Mouse (Mus musculus) heart, embryonic 10.5 days (tissue): Measurements from ENCODE around the gene Ino80d. TPM values are rescaled to one million over a fixed set of nuclear protein-coding genes. Genes with fewer than 3 reads are reported as not detected.

Experiments used
- DNase-seq: peaks from one replicate; pipeline ENCODE4 v3.0.0-alpha.2; 2017; ENCODE audit warnings: low spot score
- H3K27ac ChIP-seq: fragments of 300-500 bp; sonication (generic); 2 replicates; pipeline ENCODE4 v1.5.1; 2016; ENCODE audit warnings: mild to moderate bottlenecking
- H3K27me3 ChIP-seq: fragments of 300-500 bp; sonication (generic); 2 replicates; pipeline ENCODE4 v1.6.1; 2016; ENCODE audit warnings: mild to moderate bottlenecking; ENCODE audit not compliant: poor library complexity, insufficient read depth, severe bottlenecking
- H3K36me3 ChIP-seq: fragments of 300-500 bp; sonication (generic); 2 replicates; pipeline ENCODE4 v1.6.1; 2016; ENCODE audit warnings: mild to moderate bottlenecking, moderate library complexity
- H3K4me1 ChIP-seq: fragments of 300-500 bp; sonication (generic); 2 replicates; pipeline ENCODE4 v1.6.1; 2016; ENCODE audit warnings: mild to moderate bottlenecking
- H3K4me3 ChIP-seq: fragments of 300-500 bp; sonication (generic); 2 replicates; pipeline ENCODE4 v1.5.1; 2016; ENCODE audit warnings: mild to moderate bottlenecking, moderate library complexity
- H3K9me3 ChIP-seq: fragments of 300-500 bp; sonication (generic); 2 replicates; pipeline ENCODE4 v1.6.1; 2016; ENCODE audit warnings: mild to moderate bottlenecking, moderate library complexity
- WGBS: fragments of 180-500 bp; shearing (Covaris S2); methylation state at CpG from one replicate; pipeline ENCODE4 v1.1.7; 2016; 5-methylcytosine and 5-hydroxymethylcytosine counted together
- polyA plus RNA-seq: library from polyadenylated mRNA; unstranded; fragments of >200 nt; fragmentation: Nextera tagmentation; extraction: Ambion mirVana; gene quantifications from 2 replicates; pipeline ENCODE4 v1.2.1, GENCODE M21; 2016

The Ino80d gene
- polyA plus RNA-seq, 1 experiment from 2014 or later, result 12.9 TPM

GRCm38 (mm10) chr1:63089795-63090194 is 24.7 kb downstream of the Ino80d start:
- 86% methylated on average over 5 of the region's 5 CpGs for WGBS
- no peak overlapping the region for H3K27ac ChIP-seq
- DNase-seq, result no peak
- no peak overlapping the region for H3K4me3 ChIP-seq
- H3K9me3 ChIP-seq, result no peaks in the 10 kb centered on the region
- H3K4me1 ChIP-seq, result no peaks in the 10 kb centered on the region
- H3K27me3 ChIP-seq, result no peaks in the 10 kb centered on the region
- H3K36me3 ChIP-seq, result peaks cover 86% of the 10 kb centered on the region

GRCm38 (mm10) chr1:63088614-63089013 is 25.9 kb downstream of the Ino80d start:
- H3K36me3 ChIP-seq, result peaks cover 86% of the 10 kb centered on the region
- H3K27me3 ChIP-seq, result no peaks in the 10 kb centered on the region
- no peak overlapping the region for H3K4me3 ChIP-seq
- H3K9me3 ChIP-seq, result no peaks in the 10 kb centered on the region
- no peaks in the 10 kb centered on the region for H3K4me1 ChIP-seq
- no peak overlapping the region for H3K27ac ChIP-seq
- 93% methylated on average over 1 of the region's 1 CpGs for WGBS
- no peak for DNase-seq

GRCm38 (mm10) chr1:63080277-63080676 is 34.2 kb downstream of the Ino80d start:
- H3K4me3 ChIP-seq, result no peak overlapping the region
- H3K27ac ChIP-seq, result no peak overlapping the region
- H3K4me1 ChIP-seq, result 0 out of 2 replicates have a peak, but pooled peaks cover 3% of the 10 kb centered on the region
- no peaks in the 10 kb centered on the region for H3K27me3 ChIP-seq
- peak; percentile 30 for DNase-seq
- H3K9me3 ChIP-seq, result no peaks in the 10 kb centered on the region
- 69% methylated on average over 5 of the region's 5 CpGs for WGBS
- peaks cover 68% of the 10 kb centered on the region for H3K36me3 ChIP-seq

- WGBS, result 83% methylated on average over 2 of the region's 2 CpGs
- no peak overlapping the region for H3K4me3 ChIP-seq
- H3K27ac ChIP-seq, result no peak overlapping the region
- H3K4me1 ChIP-seq, result 0 out of 2 replicates have a peak, but pooled peaks cover 3% of the 10 kb centered on the region
- no peaks in the 10 kb centered on the region for H3K27me3 ChIP-seq
- no peak for DNase-seq
- H3K9me3 ChIP-seq, result no peaks in the 10 kb centered on the region
- peaks cover 83% of the 10 kb centered on the region for H3K36me3 ChIP-seq
Measured at GRCm38 (mm10) chr1:63076383-63076782, 38.1 kb downstream of the Ino80d start.

GRCm38 (mm10) chr1:63071379-63071778 is 43.1 kb downstream of the Ino80d start:
- 92% methylated on average over 1 of the region's 1 CpGs for WGBS
- Histone ChIP-seq H3K4me1 (no peaks in the 10 kb centered on the region), H3K36me3 (peaks cover 94% of the 10 kb centered on the region), H3K9me3 (no peaks in the 10 kb centered on the region), H3K4me3 (no peak overlapping the region), H3K27ac (no peak overlapping the region), H3K27me3 (no peaks in the 10 kb centered on the region)
- no peak for DNase-seq

- Histone ChIP-seq H3K4me3 (no peak overlapping the region), H3K27me3 (no peaks in the 10 kb centered on the region), H3K27ac (no peak overlapping the region), H3K9me3 (no peaks in the 10 kb centered on the region), H3K36me3 (peaks cover 66% of the 10 kb centered on the region), H3K4me1 (peaks cover 7% of the 10 kb centered on the region)
- WGBS, result 67% methylated on average over 12 of the region's 12 CpGs
- no peak for DNase-seq
Measured at GRCm38 (mm10) chr1:63058361-63058760, 56.1 kb downstream of the Ino80d start.

- no peak for DNase-seq
- Histone ChIP-seq H3K36me3 (peaks cover 61% of the 10 kb centered on the region), H3K9me3 (no peaks in the 10 kb centered on the region), H3K4me3 (no peak overlapping the region), H3K27ac (no peak overlapping the region), H3K27me3 (no peaks in the 10 kb centered on the region), H3K4me1 (peaks cover 12% of the 10 kb centered on the region)
- WGBS, result 90% methylated on average over 11 of the region's 11 CpGs
Measured at GRCm38 (mm10) chr1:63057849-63058248, 56.6 kb downstream of the Ino80d start.

GRCm38 (mm10) chr1:63057318-63057717 is 57.1 kb downstream of the Ino80d start:
- Histone ChIP-seq H3K9me3 (no peaks in the 10 kb centered on the region), H3K4me1 (peaks cover 15% of the 10 kb centered on the region), H3K4me3 (no peak overlapping the region), H3K36me3 (peaks cover 58% of the 10 kb centered on the region), H3K27me3 (no peaks in the 10 kb centered on the region), H3K27ac (no peak overlapping the region)
- WGBS, result 87% methylated on average over 3 of the region's 3 CpGs
- DNase-seq, result no peak

- WGBS, result 76% methylated on average over 3 of the region's 3 CpGs
- Histone ChIP-seq H3K9me3 (no peaks in the 10 kb centered on the region), H3K27ac (no peak overlapping the region), H3K4me3 (no peak overlapping the region), H3K27me3 (no peaks in the 10 kb centered on the region), H3K4me1 (peaks cover 20% of the 10 kb centered on the region), H3K36me3 (peaks cover 41% of the 10 kb centered on the region)
- DNase-seq, result no peak
Measured at GRCm38 (mm10) chr1:63055386-63055785, 59.1 kb downstream of the Ino80d start.

- Histone ChIP-seq H3K36me3 (peaks cover 8% of the 10 kb centered on the region; the same call in 1 of the 2 replicates), H3K27ac (0 out of 2 replicates have a peak overlapping the region, but pooled peaks have one; percentile 36), H3K9me3 (no peaks in the 10 kb centered on the region), H3K4me1 (peaks cover 24% of the 10 kb centered on the region), H3K27me3 (no peaks in the 10 kb centered on the region), H3K4me3 (no peak overlapping the region)
- WGBS, result 64% methylated on average over 8 of the region's 8 CpGs
- no peak for DNase-seq
Measured at GRCm38 (mm10) chr1:63050866-63051265, 63.6 kb downstream of the Ino80d start.

GRCm38 (mm10) chr1:63049977-63050376 is 64.5 kb downstream of the Ino80d start:
- Histone ChIP-seq H3K27ac (no peak overlapping the region), H3K4me1 (peaks cover 17% of the 10 kb centered on the region), H3K27me3 (no peaks in the 10 kb centered on the region), H3K36me3 (peaks cover 8% of the 10 kb centered on the region; the same call in 1 of the 2 replicates), H3K9me3 (no peaks in the 10 kb centered on the region), H3K4me3 (no peak overlapping the region)
- 95% methylated on average over 3 of the region's 3 CpGs for WGBS
- no peak for DNase-seq

- H3K27me3 ChIP-seq, result no peaks in the 10 kb centered on the region
- 87% methylated on average over 6 of the region's 6 CpGs for WGBS
- no peak overlapping the region for H3K27ac ChIP-seq
- peaks cover 8% of the 10 kb centered on the region; the same call in 1 of the 2 replicates for H3K36me3 ChIP-seq
- peaks cover 13% of the 10 kb centered on the region for H3K4me1 ChIP-seq
- DNase-seq, result no peak
- H3K9me3 ChIP-seq, result no peaks in the 10 kb centered on the region
- no peak overlapping the region for H3K4me3 ChIP-seq
Measured at GRCm38 (mm10) chr1:63047983-63048382, 66.5 kb downstream of the Ino80d start.

- H3K27me3 ChIP-seq, result no peaks in the 10 kb centered on the region
- 81% methylated on average over 3 of the region's 3 CpGs for WGBS
- no peak for DNase-seq
Measured at GRCm38 (mm10) chr1:63032929-63033328, 81.5 kb downstream of the Ino80d start.

GRCm38 (mm10) chr1:63019916-63020315 is 94.6 kb downstream of the Ino80d start:
- H3K4me1 ChIP-seq, result no peaks in the 10 kb centered on the region
- no peaks in the 10 kb centered on the region for H3K36me3 ChIP-seq
- no peaks in the 10 kb centered on the region for H3K27me3 ChIP-seq
- WGBS, result 71% methylated on average over 2 of the region's 2 CpGs
- H3K4me3 ChIP-seq, result no peak overlapping the region
- H3K9me3 ChIP-seq, result no peaks in the 10 kb centered on the region
- no peak for DNase-seq
- H3K27ac ChIP-seq, result no peak overlapping the region

More at GRCm38 (mm10) chr1:63032929-63033328, 81.5 kb downstream of the Ino80d start:
- Histone ChIP-seq H3K9me3 (no peaks in the 10 kb centered on the region), H3K4me3 (no peak overlapping the region), H3K27ac (no peak overlapping the region), H3K36me3 (no peaks in the 10 kb centered on the region), H3K4me1 (0 out of 2 replicates have a peak, but pooled peaks cover 3% of the 10 kb centered on the region)
